Mouse (Mus musculus) stomach, postnatal 0 days (tissue): ENCODE results near the gene Aldh3b3.

Source experiments
- CTCF ChIP-seq: IDR thresholded peaks from 2 replicates; pipeline ENCODE4 v1.5.1; 2016; ENCODE audit warnings: antibody characterized with exemption, low read depth, mild to moderate bottlenecking, moderate library complexity
- EP300 ChIP-seq: optimal IDR thresholded peaks from 2 replicates; pipeline ENCODE3; 2016; ENCODE audit warnings: antibody characterized with exemption

DNA sequence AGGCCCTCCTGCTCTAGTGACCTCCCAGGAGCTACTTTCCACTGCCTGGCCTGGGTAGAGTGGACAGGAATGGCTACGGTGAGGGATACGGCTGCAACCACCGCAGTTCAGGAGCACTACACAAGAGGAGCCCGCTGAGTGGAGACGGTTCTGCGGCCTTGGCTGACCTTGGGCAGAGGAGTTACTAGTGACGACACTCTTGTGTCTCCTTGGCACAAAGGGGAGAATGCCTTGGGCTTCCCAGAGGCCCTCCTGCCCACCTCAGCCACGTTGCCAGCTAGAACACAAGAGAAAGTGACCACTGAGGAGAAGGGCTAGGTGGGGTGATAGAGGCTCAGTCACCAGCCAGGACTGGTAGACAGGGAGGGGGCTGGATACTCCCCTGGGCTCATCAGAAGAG, 34.3 kb upstream of the Aldh3b3 start:
- no peak for TF ChIP-seq CTCF
- TF ChIP-seq EP300: no peak
